Comparison of ENCODE assay signal across 12 mouse cellular contexts in genomic region chr2:150656975-150657768, GRCm38 (mm10). TPM values are rescaled to one million over a fixed set of nuclear protein-coding genes. Genes with fewer than 3 reads are reported as not detected.
A peak's percentile ranks its signal among the peaks of the same experiment; 100 is the strongest.
DNase-seq lines count a peak whose midpoint lies in the region; ATAC-seq lines count a peak whose summit lies in the region.
"Had no signal": no experiment of that assay in that cellular context is flagged by ENCODE, and none has a peak within 500 bp of the region (broad histone marks: within the 10 kb centered on the region; RNA-seq: fewer than 3 reads in every experiment).

No protein-coding gene starts in this region.

- peak; percentile 84 for ATAC-seq in forebrain, embryonic 13.5 days
- peak; percentile 39; the same call in 1 of the 2 replicates for ATAC-seq in liver, embryonic 11.5 days (replicated peaks; ENCODE audit: low FRiP score)
- peak; percentile 89 for ATAC-seq in neural tube, embryonic 13.5 days (ENCODE audit: low read depth)
- ATAC-seq in CD4-positive, CD25-positive, alpha-beta regulatory T cell, adult 4 months = no peak

- WGBS in forebrain, embryonic 13.5 days = 25% methylated on average over 8 of the region's 8 CpGs
- WGBS in liver, embryonic 11.5 days = 76% methylated on average over 8 of the region's 8 CpGs
- whole genome bisulfite sequencing in neural tube, embryonic 13.5 days = 36% methylated on average over 8 of the region's 8 CpGs

- H3K4me2 ChIP-seq in forebrain, embryonic 13.5 days = no peak overlapping the region
- H3K4me2 ChIP-seq in liver, embryonic 11.5 days = no peak overlapping the region
- H3K4me2 ChIP-seq in neural tube, embryonic 13.5 days = no peak overlapping the region
- H3K4me2 ChIP-seq: heart, embryonic 11.5 days; limb, embryonic 15.5 days had no signal

- H3K36me3 ChIP-seq in forebrain, embryonic 13.5 days (ENCODE audit: poor library complexity, severe bottlenecking) = peaks cover 36% of the 10 kb centered on the region
- H3K36me3 ChIP-seq in liver, embryonic 11.5 days (ENCODE audit: control insufficient read depth, insufficient read depth, low read length) = peaks cover 20% of the 10 kb centered on the region; the same call in 1 of the 2 replicates
- no peaks in the 10 kb centered on the region for H3K36me3 ChIP-seq in neural tube, embryonic 13.5 days
- H3K36me3 ChIP-seq: limb, embryonic 15.5 days had no signal

- peak overlapping the region; percentile 73 for H3K27ac ChIP-seq in forebrain, embryonic 13.5 days
- peak overlapping the region; percentile 55 for H3K27ac ChIP-seq in liver, embryonic 11.5 days (ENCODE audit: low read depth, low read length)
- peak overlapping the region; percentile 70 for H3K27ac ChIP-seq in neural tube, embryonic 13.5 days (replicated peaks)
- H3K27ac ChIP-seq: limb, embryonic 15.5 days had no signal

- H3K27me3 ChIP-seq in forebrain, embryonic 13.5 days = no peaks in the 10 kb centered on the region
- H3K27me3 ChIP-seq in liver, embryonic 11.5 days (replicated peaks; ENCODE audit: control insufficient read depth, insufficient read depth, low read length) = no peaks in the 10 kb centered on the region
- no peaks in the 10 kb centered on the region for H3K27me3 ChIP-seq in neural tube, embryonic 13.5 days
- H3K27me3 ChIP-seq: limb, embryonic 15.5 days had no signal

- DNase-seq in T-cell, adult 2 months (ENCODE audit: low spot score) = peak; percentile 19
- DNase-seq in liver, embryonic 11.5 days (ENCODE audit: low spot score) = no peak
- DNase-seq in c-Kit-positive CD71-positive TER-119-positive erythroid progenitor cells, embryonic 14.5 days (ENCODE audit: low spot score) = no peak
- DNase-seq in spleen, postnatal 10 days (ENCODE audit: low spot score in 2 of 2) = no peak
- no peak for DNase-seq in urinary bladder, postnatal 10 days (ENCODE audit: low spot score)

- H3K9ac ChIP-seq in forebrain, embryonic 13.5 days = no peak overlapping the region
- no peak overlapping the region for H3K9ac ChIP-seq in liver, embryonic 11.5 days (ENCODE audit: low read depth, low read length)
- H3K9ac ChIP-seq in neural tube, embryonic 13.5 days = no peak overlapping the region
- H3K9ac ChIP-seq: limb, embryonic 15.5 days had no signal

- H3K4me3 ChIP-seq in forebrain, embryonic 13.5 days = no peak overlapping the region
- no peak overlapping the region for H3K4me3 ChIP-seq in liver, embryonic 11.5 days (ENCODE audit: low read depth, low read length)
- no peak overlapping the region for H3K4me3 ChIP-seq in neural tube, embryonic 13.5 days
- H3K4me3 ChIP-seq: limb, embryonic 15.5 days had no signal

- H3K4me1 ChIP-seq in forebrain, embryonic 13.5 days = peaks cover 35% of the 10 kb centered on the region
- H3K4me1 ChIP-seq in liver, embryonic 11.5 days (replicated peaks; ENCODE audit: control insufficient read depth, insufficient read depth, low read length) = peaks cover 8% of the 10 kb centered on the region; the same call in 1 of the 2 replicates
- H3K4me1 ChIP-seq in neural tube, embryonic 13.5 days (replicated peaks) = peaks cover 16% of the 10 kb centered on the region; the same call in 1 of the 2 replicates

- H3K9me3 ChIP-seq in forebrain, embryonic 13.5 days (replicated peaks) = no peaks in the 10 kb centered on the region
- H3K9me3 ChIP-seq in liver, embryonic 11.5 days (ENCODE audit: control insufficient read depth, low read length) = no peaks in the 10 kb centered on the region
- no peaks in the 10 kb centered on the region for H3K9me3 ChIP-seq in neural tube, embryonic 13.5 days
- H3K9me3 ChIP-seq: limb, embryonic 15.5 days had no signal

RNA-seq across cellular contexts. Expression of gene Acss1, which starts 11.1 kb away (rescaled TPM):
- polyA plus RNA-seq in forebrain, embryonic 13.5 days (2015; fragmentation: Nextera tagmentation; extraction: Ambion mirVana) = 32.9 and 34.1 TPM in 2 replicates
- polyA plus RNA-seq in liver, embryonic 11.5 days (2014; fragmentation: Nextera tagmentation; extraction: Ambion mirVana) = 67.2 and 77.0 TPM in 2 replicates
- polyA plus RNA-seq in neural tube, embryonic 13.5 days (2015; fragmentation: Nextera tagmentation; extraction: Ambion mirVana) = 17.7 and 18.4 TPM in 2 replicates
- 10 to 100 TPM; 13.8 to 21.7 TPM for polyA plus RNA-seq in CD4-positive, CD25-positive, alpha-beta regulatory T cell, adult 4 months (2017; shearing (Covaris generic))

RNA-seq across cellular contexts. Expression of gene Vsx1, which starts 32.0 kb away (rescaled TPM):
- polyA plus RNA-seq in forebrain, embryonic 13.5 days (2015; fragmentation: Nextera tagmentation; extraction: Ambion mirVana) = 0.10 and 0.12 TPM in 2 replicates
- not detected in 2 replicates for polyA plus RNA-seq in liver, embryonic 11.5 days (2014; fragmentation: Nextera tagmentation; extraction: Ambion mirVana)
- 0.13 and 0.15 TPM in 2 replicates for polyA plus RNA-seq in neural tube, embryonic 13.5 days (2015; fragmentation: Nextera tagmentation; extraction: Ambion mirVana)
- polyA plus RNA-seq in CD4-positive, CD25-positive, alpha-beta regulatory T cell, adult 4 months (2017; shearing (Covaris generic)) = not detected
- polyA plus RNA-seq: heart, embryonic 11.5 days; large intestine, adult 2 months; limb, embryonic 15.5 days; small intestine, adult 2 months had no signal

RNA-seq across cellular contexts. Expression of gene Apmap, which starts 48.8 kb away (rescaled TPM):
- 37.1 and 40.2 TPM in 2 replicates for polyA plus RNA-seq in forebrain, embryonic 13.5 days (2015; fragmentation: Nextera tagmentation; extraction: Ambion mirVana)
- polyA plus RNA-seq in liver, embryonic 11.5 days (2014; fragmentation: Nextera tagmentation; extraction: Ambion mirVana) = 35.0 and 38.9 TPM in 2 replicates
- 44.5 and 46.2 TPM in 2 replicates for polyA plus RNA-seq in neural tube, embryonic 13.5 days (2015; fragmentation: Nextera tagmentation; extraction: Ambion mirVana)
- polyA plus RNA-seq in CD4-positive, CD25-positive, alpha-beta regulatory T cell, adult 4 months (2017; shearing (Covaris generic)) = 10 to 100 TPM; 13.0 to 16.6 TPM
